Mouse (Mus musculus) left cerebral cortex, postnatal 4 days (tissue): ENCODE data around the gene Ppp6r2. TPM values are rescaled to one million over a fixed set of nuclear protein-coding genes. Genes with fewer than 3 reads are reported as not detected.

Experiments
- DNase-seq: peaks from one replicate; pipeline ENCODE4 v3.0.0-alpha.2; 2022
- intact Hi-C: fragments of 180-260 bp; cut with DNase I; formaldehyde crosslinking; loops from one replicate; pipeline ENCODE4 v1.15.1; 2025
- total RNA-seq, 2 experiments: library from RNA; stranded (reverse); gene quantifications; 2 replicates each; pipeline ENCODE4 v1.2.3; 2021

Ppp6r2 gene
- total RNA-seq: 100 to 1,000 TPM; 163 to 165 TPM

- DNase-seq: peak; percentile 91
- intact Hi-C loops: no loop called here
These were observed at the start of gene Ppp6r2 for GRCm38 (mm10) chr15:89210915-89211715. Gene Ppp6r2 (plus strand): TSS chr15:89211553.

- intact Hi-C loops: no loop called here
- DNase-seq: no peak
These were observed 45.9 kb upstream of the Ppp6r2 start for GRCm38 (mm10) chr15:89165478-89165877.

GRCm38 (mm10) chr15:89168922-89169321, 42.4 kb upstream of the Ppp6r2 start:
- intact Hi-C loops: no loop called here

GRCm38 (mm10) chr15:89169431-89169830, 41.9 kb upstream of the Ppp6r2 start:
- DNase-seq: peak; percentile 67
- intact Hi-C loops: no loop called here

More at GRCm38 (mm10) chr15:89168922-89169321, 42.4 kb upstream of the Ppp6r2 start:
- DNase-seq: peak; percentile 3

GRCm38 (mm10) chr15:89170102-89170501, 41.3 kb upstream of the Ppp6r2 start:
- DNase-seq: peak; percentile 24
- intact Hi-C loops: no loop called here

GRCm38 (mm10) chr15:89171526-89172051, 39.8 kb upstream of the Ppp6r2 start:
- DNase-seq: no peak
- intact Hi-C loops: no loop called here

GRCm38 (mm10) chr15:89172276-89172935, 38.9 kb upstream of the Ppp6r2 start:
- DNase-seq: peak; percentile 20
- intact Hi-C loops: no loop called here

GRCm38 (mm10) chr15:89173024-89173905, 38.1 kb upstream of the Ppp6r2 start:
- intact Hi-C loops: no loop called here
- DNase-seq: peak; percentile 59

- intact Hi-C loops: no loop called here
- peak; percentile 54 for DNase-seq
These were observed 37.5 kb upstream of the Ppp6r2 start for GRCm38 (mm10) chr15:89173906-89174214.

GRCm38 (mm10) chr15:89174889-89175339, 36.4 kb upstream of the Ppp6r2 start:
- intact Hi-C loops: no loop called here
- peak; percentile 65 for DNase-seq

GRCm38 (mm10) chr15:89175411-89176155, 35.8 kb upstream of the Ppp6r2 start:
- intact Hi-C loops: no loop called here
- DNase-seq: peak; percentile 6

- intact Hi-C loops: no loop called here
- peak; percentile 77 for DNase-seq
These were observed 34.2 kb upstream of the Ppp6r2 start for GRCm38 (mm10) chr15:89177121-89177520.

GRCm38 (mm10) chr15:89177576-89178259, 33.6 kb upstream of the Ppp6r2 start:
- intact Hi-C loops: no loop called here
- DNase-seq: no peak

GRCm38 (mm10) chr15:89178260-89178860, 33.0 kb upstream of the Ppp6r2 start:
- DNase-seq: peak; percentile 89
- intact Hi-C loops: no loop called here

- DNase-seq: peak; percentile 78
- intact Hi-C loops: no loop called here
These were observed 32.3 kb upstream of the Ppp6r2 start for GRCm38 (mm10) chr15:89178954-89179629.

- intact Hi-C loops: no loop called here
- DNase-seq: no peak
These were observed 31.8 kb upstream of the Ppp6r2 start for GRCm38 (mm10) chr15:89179630-89179964.

GRCm38 (mm10) chr15:89180081-89180541, 31.2 kb upstream of the Ppp6r2 start:
- no peak for DNase-seq
- intact Hi-C loops: no loop called here

- DNase-seq: peak; percentile 92
- intact Hi-C loops: no loop called here
These were observed 30.7 kb upstream of the Ppp6r2 start, which contains the start of gene Plxnb2 for GRCm38 (mm10) chr15:89180571-89181229. Gene Plxnb2 (minus strand): TSS chr15:89180788.
